Mouse (Mus musculus) gastrocnemius, adult 8-10 months (tissue): ENCODE measurements at regions not wholly inside any gene's neighbourhood (a gene's known extent, or its start where the extent isn't known, plus 50 kb on each side); places are given as distances from the start of the nearest gene placed in this dataset.

Experiments
- DNase-seq, 2 experiments: peaks; one replicate each; pipeline ENCODE4 v3.0.0; 2022; ENCODE audit warnings: low spot score in 2 of 2

- no peak for DNase-seq
Observed at GRCm38 (mm10) chr1:60627786-60628453, 61.0 kb upstream of the Raph1 start.

GRCm38 (mm10) chr1:60627367-60627766 is 60.5 kb upstream of the Raph1 start:
- DNase-seq: no peak

GRCm38 (mm10) chr1:60625698-60626486 is 59.0 kb upstream of the Raph1 start:
- DNase-seq: no peak

DNA sequence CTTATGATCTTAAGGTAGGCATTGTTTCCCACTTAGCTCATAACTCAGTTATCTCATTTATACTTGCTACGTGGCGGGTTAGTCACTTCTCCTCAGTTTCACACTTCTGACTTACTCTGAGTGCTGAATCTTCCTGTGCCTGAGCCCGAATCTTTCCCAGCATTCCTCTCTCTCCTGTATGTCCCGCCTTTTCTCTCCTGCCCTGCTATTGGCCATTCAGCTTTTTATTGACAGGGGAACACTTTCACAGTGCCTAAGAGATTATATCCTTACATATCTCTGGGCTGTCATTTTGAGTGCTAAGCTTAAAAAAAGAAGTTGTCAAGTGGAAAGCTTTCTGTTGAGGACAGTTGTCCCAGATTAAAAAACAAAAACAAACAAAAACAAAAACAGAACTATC is 57.3 kb upstream of the Raph1 start:
- DNase-seq: no peak

DNA sequence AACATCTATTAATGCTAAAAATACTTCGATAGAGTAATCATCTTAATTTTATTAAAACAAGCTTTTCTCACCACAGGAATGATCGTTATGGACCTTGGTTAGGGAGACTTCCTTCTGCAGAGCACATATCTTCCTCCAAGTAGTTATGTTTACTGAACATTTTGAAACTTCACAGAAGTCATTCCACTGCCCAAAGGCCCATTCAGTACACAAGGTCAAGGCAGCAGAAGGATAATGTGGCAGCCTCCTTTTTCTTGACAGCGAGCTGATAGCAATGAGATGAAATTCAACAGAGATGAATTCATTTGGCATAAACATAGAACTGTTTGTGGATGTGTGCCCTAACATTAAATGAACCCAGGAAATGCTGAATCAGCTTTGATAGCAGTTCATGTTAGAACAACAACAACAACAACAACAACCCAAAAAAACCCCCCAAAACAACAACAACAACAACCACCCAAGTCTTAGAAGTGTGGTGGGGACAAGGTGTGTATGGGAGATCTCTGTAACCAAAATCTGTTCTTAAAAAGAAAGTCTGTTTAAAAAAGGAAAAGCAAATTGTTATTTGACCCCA is 56.6 kb upstream of the Raph1 start:
- DNase-seq: no peak

GRCm38 (mm10) chr1:60621770-60622169 is 54.9 kb upstream of the Raph1 start:
- DNase-seq: no peak

GRCm38 (mm10) chr1:60621064-60621726 is 54.3 kb upstream of the Raph1 start:
- DNase-seq: no peak

DNA sequence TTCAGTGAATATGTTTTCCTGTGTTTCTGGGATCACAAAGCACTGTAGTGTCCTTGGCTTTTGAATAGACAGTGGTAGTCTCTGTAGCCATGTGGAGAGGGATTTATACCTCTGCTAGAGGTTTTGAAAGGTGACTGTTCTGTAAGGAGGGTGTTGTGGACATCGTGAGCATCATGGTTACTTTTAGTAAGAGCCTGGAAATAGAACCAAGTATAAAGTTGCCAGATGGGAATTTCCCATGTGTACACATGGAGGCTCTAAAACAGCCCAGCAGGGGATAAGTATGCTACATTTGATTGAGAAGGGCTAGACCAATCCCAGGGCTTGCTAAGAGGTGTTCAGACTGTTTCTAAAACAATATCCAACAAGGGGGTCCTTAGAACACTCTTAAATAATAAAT is 51.5 kb upstream of the Raph1 start:
- no peak for DNase-seq

GRCm38 (mm10) chr1:60616916-60617315 is 50.0 kb upstream of the Raph1 start:
- no peak for DNase-seq
